10 mouse cellular contexts compared by ENCODE assay signal in the genomic region with DNA sequence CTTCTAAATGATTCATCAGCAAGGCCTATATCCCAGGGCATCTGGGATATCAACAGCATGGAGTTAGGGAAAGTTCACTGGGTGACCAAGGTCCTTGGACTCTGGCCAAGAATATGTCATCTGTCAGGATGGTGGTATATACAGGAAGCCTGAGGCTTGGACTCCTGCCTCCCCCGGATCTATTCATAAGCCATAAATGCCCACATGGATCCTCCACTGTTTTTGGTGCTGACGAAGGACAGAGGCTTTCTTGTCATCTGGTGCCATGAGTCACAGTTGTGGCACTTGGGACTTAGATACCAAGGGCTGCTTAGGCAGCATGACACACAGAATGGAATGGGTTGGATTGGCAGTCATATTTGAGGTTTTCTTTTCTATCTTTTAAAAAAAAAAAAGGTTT.
DNase-seq lines count a peak whose midpoint lies in the region; ATAC-seq lines count a peak whose summit lies in the region.
"Had no signal": no experiment of that assay in that cellular context is flagged by ENCODE, and none has a peak within 500 bp of the region (broad histone marks: within the 10 kb centered on the region; RNA-seq: fewer than 3 reads in every experiment).

No protein-coding gene starts in this region.

- no peaks in the 10 kb centered on the region for H3K36me3 ChIP-seq in forebrain, embryonic 12.5 days (replicated peaks)
- no peaks in the 10 kb centered on the region for H3K36me3 ChIP-seq in forebrain, embryonic 16.5 days (ENCODE audit: control insufficient read depth, insufficient read depth)
- no peaks in the 10 kb centered on the region for H3K36me3 ChIP-seq in liver, embryonic 11.5 days (ENCODE audit: control insufficient read depth, insufficient read depth, low read length)
- H3K36me3 ChIP-seq in liver, embryonic 12.5 days = no peaks in the 10 kb centered on the region

- no peak overlapping the region for H3K4me2 ChIP-seq in forebrain, embryonic 12.5 days
- H3K4me2 ChIP-seq in forebrain, embryonic 16.5 days (ENCODE audit: low read length) = no peak overlapping the region
- no peak overlapping the region for H3K4me2 ChIP-seq in liver, embryonic 11.5 days
- H3K4me2 ChIP-seq in liver, embryonic 12.5 days = no peak overlapping the region

- no peaks in the 10 kb centered on the region for H3K4me1 ChIP-seq in forebrain, embryonic 12.5 days
- H3K4me1 ChIP-seq in forebrain, embryonic 16.5 days (replicated peaks; ENCODE audit: control insufficient read depth, insufficient read depth, low read length) = no peaks in the 10 kb centered on the region
- H3K4me1 ChIP-seq in liver, embryonic 11.5 days (replicated peaks; ENCODE audit: control insufficient read depth, insufficient read depth, low read length) = no peaks in the 10 kb centered on the region
- H3K4me1 ChIP-seq in liver, embryonic 12.5 days = no peaks in the 10 kb centered on the region

- no peak overlapping the region for H3K9ac ChIP-seq in forebrain, embryonic 12.5 days
- H3K9ac ChIP-seq in forebrain, embryonic 16.5 days (replicated peaks; ENCODE audit: low read depth, low read length) = no peak overlapping the region
- H3K9ac ChIP-seq in liver, embryonic 11.5 days (ENCODE audit: low read depth, low read length) = no peak overlapping the region
- no peak overlapping the region for H3K9ac ChIP-seq in liver, embryonic 12.5 days
- H3K9ac ChIP-seq: liver, embryonic 14.5 days had no signal

- no peaks in the 10 kb centered on the region for H3K9me3 ChIP-seq in forebrain, embryonic 12.5 days
- H3K9me3 ChIP-seq in forebrain, embryonic 16.5 days (ENCODE audit: control insufficient read depth, low read length) = no peaks in the 10 kb centered on the region
- no peaks in the 10 kb centered on the region for H3K9me3 ChIP-seq in liver, embryonic 11.5 days (ENCODE audit: control insufficient read depth, low read length)
- no peaks in the 10 kb centered on the region for H3K9me3 ChIP-seq in liver, embryonic 12.5 days (replicated peaks)

- WGBS in forebrain, embryonic 12.5 days = 63% methylated on average over 2 of the region's 2 CpGs
- 24% methylated on average over 2 of the region's 2 CpGs for WGBS in forebrain, embryonic 16.5 days
- 38% methylated on average over 2 of the region's 2 CpGs for WGBS in liver, embryonic 11.5 days
- 36% methylated on average over 2 of the region's 2 CpGs for whole genome bisulfite sequencing in liver, embryonic 12.5 days (ENCODE audit: insufficient replicate concordance)

- H3K27ac ChIP-seq in forebrain, embryonic 12.5 days = no peak overlapping the region
- no peak overlapping the region for H3K27ac ChIP-seq in forebrain, embryonic 16.5 days (ENCODE audit: low read length)
- no peak overlapping the region for H3K27ac ChIP-seq in liver, embryonic 11.5 days (ENCODE audit: low read depth, low read length)
- no peak overlapping the region for H3K27ac ChIP-seq in liver, embryonic 12.5 days
- H3K27ac ChIP-seq: liver, embryonic 14.5 days had no signal

- no peaks in the 10 kb centered on the region for H3K27me3 ChIP-seq in forebrain, embryonic 12.5 days
- no peaks in the 10 kb centered on the region for H3K27me3 ChIP-seq in forebrain, embryonic 16.5 days (replicated peaks; ENCODE audit: control insufficient read depth, insufficient read depth, low read length)
- H3K27me3 ChIP-seq in liver, embryonic 11.5 days (replicated peaks; ENCODE audit: control insufficient read depth, insufficient read depth, low read length) = no peaks in the 10 kb centered on the region
- H3K27me3 ChIP-seq in liver, embryonic 12.5 days (replicated peaks) = no peaks in the 10 kb centered on the region
- H3K27me3 ChIP-seq: CH12.LX had no signal

- DNase-seq in liver, embryonic 11.5 days (ENCODE audit: low spot score) = no peak
- peak; percentile 65 for DNase-seq in fibroblast of lung, adult 2 months (ENCODE audit: low read depth)
- peak; percentile 2 for DNase-seq in skeletal muscle tissue, adult 2 months (ENCODE audit: low read depth, low spot score)
- no peak for DNase-seq in spleen, adult 18-20 months
- DNase-seq in spleen, adult 12 weeks (ENCODE audit: low spot score) = no peak

- ATAC-seq in forebrain, embryonic 12.5 days (ENCODE audit: low FRiP score) = peak; percentile 53; the same call in 1 of the 2 replicates
- ATAC-seq in forebrain, embryonic 16.5 days = no peak
- peak; percentile 34; the same call in 1 of the 2 replicates for ATAC-seq in liver, embryonic 11.5 days (replicated peaks; ENCODE audit: low FRiP score)
- ATAC-seq in liver, embryonic 12.5 days = no peak

- no peak overlapping the region for H3K4me3 ChIP-seq in forebrain, embryonic 12.5 days (replicated peaks)
- no peak overlapping the region for H3K4me3 ChIP-seq in forebrain, embryonic 16.5 days (replicated peaks; ENCODE audit: low read length)
- H3K4me3 ChIP-seq in liver, embryonic 11.5 days (ENCODE audit: low read depth, low read length) = no peak overlapping the region
- H3K4me3 ChIP-seq in liver, embryonic 12.5 days = no peak overlapping the region

Comparison
In these comparisons a context has a peak if more than half of its experiments do, and no peak if none do; other contexts are left out.
1. ATAC-seq: peak in forebrain, embryonic 12.5 days (single experiment) and liver, embryonic 11.5 days (single experiment); none in forebrain, embryonic 16.5 days (single experiment) and liver, embryonic 12.5 days (single experiment).
2. DNase-seq: peak in fibroblast of lung, adult 2 months (single experiment) and skeletal muscle tissue, adult 2 months (single experiment); none in liver, embryonic 11.5 days (single experiment), spleen, adult 18-20 months (0 of 2) and spleen, adult 12 weeks (single experiment).